In genomic region chr5:33654424-33654823, GRCm38 (mm10) we compare ENCODE assay signal across 20 mouse cellular contexts. TPM values are rescaled to one million over a fixed set of nuclear protein-coding genes. Genes with fewer than 3 reads are reported as not detected.
DNase-seq lines count a peak whose midpoint lies in the region; ATAC-seq and TF ChIP-seq lines count a peak whose summit lies in the region.
"Had no signal": no experiment of that assay in that cellular context is flagged by ENCODE, and none has a peak within 500 bp of the region (broad histone marks: within the 10 kb centered on the region; RNA-seq: fewer than 3 reads in every experiment).

No protein-coding gene starts in this region.

- H3K9me3 ChIP-seq in heart, embryonic 12.5 days (replicated peaks), result no peaks in the 10 kb centered on the region
- no peaks in the 10 kb centered on the region for H3K9me3 ChIP-seq in liver, embryonic 12.5 days (replicated peaks)
- no peaks in the 10 kb centered on the region for H3K9me3 ChIP-seq in liver, postnatal 0 days (ENCODE audit: low read length)
- no peaks in the 10 kb centered on the region for H3K9me3 ChIP-seq in liver, embryonic 13.5 days (replicated peaks)
- H3K9me3 ChIP-seq: forebrain, embryonic 15.5 days; G1E; neural tube, embryonic 12.5 days had no signal

- no peak overlapping the region for H3K4me2 ChIP-seq in heart, embryonic 12.5 days
- no peak overlapping the region for H3K4me2 ChIP-seq in liver, embryonic 12.5 days
- no peak overlapping the region for H3K4me2 ChIP-seq in liver, postnatal 0 days (ENCODE audit: low read depth, low read length)
- 0 out of 2 replicates have a peak overlapping the region, but pooled peaks have one; percentile 95 for H3K4me2 ChIP-seq in liver, embryonic 13.5 days
- H3K4me2 ChIP-seq: forebrain, embryonic 15.5 days; neural tube, embryonic 12.5 days had no signal

- ATAC-seq in heart, embryonic 12.5 days (ENCODE audit: insufficient number of reproducible peaks, low FRiP score), result no peak
- no peak for ATAC-seq in liver, embryonic 12.5 days
- no peak for ATAC-seq in liver, postnatal 0 days
- ATAC-seq in liver, embryonic 13.5 days (ENCODE audit: low read depth), result no peak
- ATAC-seq: forebrain, embryonic 15.5 days; inflammation-experienced regulatory T-cells, adult 6 months had no signal

- peak; percentile 62 for DNase-seq in cerebellum, adult 11-12 months
- no peak for DNase-seq in cerebellum, postnatal 36 days
- no peak for DNase-seq in heart, adult 8-10 months (ENCODE audit: low spot score)
- no peak for DNase-seq in liver, postnatal 0 days
- DNase-seq in liver, embryonic 13.5 days, result no peak
- DNase-seq: adrenal gland, postnatal 36 days; cerebellum, postnatal 10 days; embryo, embryonic 11 days; heart, adult 18-20 months; kidney, adult 2 months; lung, adult 18-20 months; lung, postnatal 14 days; right cerebral cortex, postnatal 4 days; thymus, postnatal 25 days had no signal

- no peak overlapping the region for H3K4me3 ChIP-seq in heart, embryonic 12.5 days
- H3K4me3 ChIP-seq in liver, embryonic 12.5 days, result no peak overlapping the region
- H3K4me3 ChIP-seq in liver, postnatal 0 days (ENCODE audit: low read depth, low read length), result no peak overlapping the region
- H3K4me3 ChIP-seq in liver, embryonic 13.5 days (replicated peaks), result no peak overlapping the region
- H3K4me3 ChIP-seq: forebrain, embryonic 15.5 days; neural tube, embryonic 12.5 days had no signal

- 93% methylated on average over 13 of the region's 13 CpGs for WGBS in heart, embryonic 12.5 days
- 90% methylated on average over 13 of the region's 13 CpGs for WGBS in liver, embryonic 12.5 days (ENCODE audit: insufficient replicate concordance)
- 93% methylated on average over 13 of the region's 13 CpGs for WGBS in liver, postnatal 0 days (ENCODE audit: insufficient replicate concordance)
- WGBS in liver, embryonic 13.5 days (ENCODE audit: insufficient replicate concordance), result 90% methylated on average over 13 of the region's 13 CpGs

- H3K9ac ChIP-seq in heart, embryonic 12.5 days, result 0 out of 2 replicates have a peak overlapping the region, but pooled peaks have one; percentile 5
- H3K9ac ChIP-seq in liver, embryonic 12.5 days, result 0 out of 2 replicates have a peak overlapping the region, but pooled peaks have one; percentile 17
- H3K9ac ChIP-seq in liver, postnatal 0 days (replicated peaks), result no peak overlapping the region
- 0 out of 2 replicates have a peak overlapping the region, but pooled peaks have one; percentile 78 for H3K9ac ChIP-seq in liver, embryonic 13.5 days
- H3K9ac ChIP-seq: forebrain, embryonic 15.5 days; neural tube, embryonic 12.5 days had no signal

- H3K27ac ChIP-seq in heart, embryonic 12.5 days (ENCODE audit: poor library complexity, severe bottlenecking), result no peak overlapping the region
- H3K27ac ChIP-seq in liver, embryonic 12.5 days, result no peak overlapping the region
- H3K27ac ChIP-seq in liver, postnatal 0 days (ENCODE audit: low read depth), result no peak overlapping the region
- H3K27ac ChIP-seq in liver, embryonic 13.5 days, result peak overlapping the region; percentile 92; the same call in 1 of the 2 replicates
- H3K27ac ChIP-seq: forebrain, embryonic 15.5 days; neural tube, embryonic 12.5 days had no signal

- no peak for TF ChIP-seq CTCF in liver, postnatal 0 days (IDR thresholded peaks at IDR 0.05; ENCODE audit: low read depth)

- TF ChIP-seq EP300 in liver, postnatal 0 days (IDR thresholded peaks at IDR 0.05; ENCODE audit: low read depth), result no peak

- no peaks in the 10 kb centered on the region for H3K27me3 ChIP-seq in heart, embryonic 12.5 days (replicated peaks)
- H3K27me3 ChIP-seq in liver, embryonic 12.5 days (replicated peaks), result no peaks in the 10 kb centered on the region
- H3K27me3 ChIP-seq in liver, postnatal 0 days (ENCODE audit: insufficient read depth, low read length), result no peaks in the 10 kb centered on the region
- H3K27me3 ChIP-seq in liver, embryonic 13.5 days, result no peaks in the 10 kb centered on the region
- H3K27me3 ChIP-seq: forebrain, embryonic 15.5 days; neural tube, embryonic 12.5 days had no signal

- H3K36me3 ChIP-seq in heart, embryonic 12.5 days, result peaks cover 30% of the 10 kb centered on the region
- peaks cover 46% of the 10 kb centered on the region for H3K36me3 ChIP-seq in liver, embryonic 12.5 days
- H3K36me3 ChIP-seq in liver, postnatal 0 days (replicated peaks; ENCODE audit: insufficient read depth, low read length), result peaks cover 28% of the 10 kb centered on the region
- peaks cover 40% of the 10 kb centered on the region for H3K36me3 ChIP-seq in liver, embryonic 13.5 days

- H3K4me1 ChIP-seq in heart, embryonic 12.5 days (replicated peaks), result peaks cover 51% of the 10 kb centered on the region
- H3K4me1 ChIP-seq in liver, embryonic 12.5 days, result peaks cover 65% of the 10 kb centered on the region
- H3K4me1 ChIP-seq in liver, postnatal 0 days (ENCODE audit: insufficient read depth), result peaks cover 40% of the 10 kb centered on the region
- H3K4me1 ChIP-seq in liver, embryonic 13.5 days (replicated peaks), result peaks cover 68% of the 10 kb centered on the region

RNA-seq across cellular contexts. Expression of gene Slbp, which starts 2.0 kb away (rescaled TPM):
- 135 and 140 TPM in 2 replicates for polyA plus RNA-seq in heart, embryonic 12.5 days (2016; fragmentation: Nextera tagmentation; extraction: Ambion mirVana)
- 10 to 100 TPM in 2 of 4 experiments, 1 to 10 TPM in 2; 8.8 to 12.0 (median 10.6) TPM for total RNA-seq in heart, adult 8-10 months (2022)
- polyA plus RNA-seq in liver, embryonic 12.5 days (2016; fragmentation: Nextera tagmentation; extraction: Ambion mirVana), result 326 and 340 TPM in 2 replicates
- 144 and 150 TPM in 2 replicates for polyA plus RNA-seq in liver, postnatal 0 days (2015; fragmentation: Nextera tagmentation; extraction: Ambion mirVana)
- 319 and 390 TPM in 2 replicates for polyA plus RNA-seq in liver, embryonic 13.5 days (2015; fragmentation: Nextera tagmentation; extraction: Ambion mirVana)

RNA-seq across cellular contexts. Expression of gene Tacc3, which starts 3.5 kb away (rescaled TPM):
- polyA plus RNA-seq in heart, embryonic 12.5 days (2016; fragmentation: Nextera tagmentation; extraction: Ambion mirVana), result 152 and 163 TPM in 2 replicates
- total RNA-seq in heart, adult 8-10 months (2022), result 1 to 10 TPM; 1.6 to 3.1 (median 2.1) TPM
- 199 and 203 TPM in 2 replicates for polyA plus RNA-seq in liver, embryonic 12.5 days (2016; fragmentation: Nextera tagmentation; extraction: Ambion mirVana)
- 64.2 and 67.0 TPM in 2 replicates for polyA plus RNA-seq in liver, postnatal 0 days (2015; fragmentation: Nextera tagmentation; extraction: Ambion mirVana)
- 158 and 183 TPM in 2 replicates for polyA plus RNA-seq in liver, embryonic 13.5 days (2015; fragmentation: Nextera tagmentation; extraction: Ambion mirVana)

RNA-seq across cellular contexts. Expression of gene Tmem129, which starts 3.8 kb away (rescaled TPM):
- 34.3 and 34.9 TPM in 2 replicates for polyA plus RNA-seq in heart, embryonic 12.5 days (2016; fragmentation: Nextera tagmentation; extraction: Ambion mirVana)
- 10 to 100 TPM; 20.4 to 22.2 (median 21.9) TPM for total RNA-seq in heart, adult 8-10 months (2022)
- polyA plus RNA-seq in liver, embryonic 12.5 days (2016; fragmentation: Nextera tagmentation; extraction: Ambion mirVana), result 26.4 and 27.3 TPM in 2 replicates
- 15.8 and 16.5 TPM in 2 replicates for polyA plus RNA-seq in liver, postnatal 0 days (2015; fragmentation: Nextera tagmentation; extraction: Ambion mirVana)
- polyA plus RNA-seq in liver, embryonic 13.5 days (2015; fragmentation: Nextera tagmentation; extraction: Ambion mirVana), result 20.2 and 21.9 TPM in 2 replicates

RNA-seq across cellular contexts. Expression of gene Gm9903, which starts 24.7 kb away (rescaled TPM):
- polyA plus RNA-seq in heart, embryonic 12.5 days (2016; fragmentation: Nextera tagmentation; extraction: Ambion mirVana), result 0.73 and 1.0 TPM in 2 replicates
- total RNA-seq in heart, adult 8-10 months (2022), result 1 to 10 TPM in 2 of 4 experiments, under 1 TPM in 2; 0.87 to 1.1 (median 1.0) TPM
- 0.11 and 0.19 TPM in 2 replicates for polyA plus RNA-seq in liver, embryonic 12.5 days (2016; fragmentation: Nextera tagmentation; extraction: Ambion mirVana)
- 0.06 and 0.20 TPM in 2 replicates for polyA plus RNA-seq in liver, postnatal 0 days (2015; fragmentation: Nextera tagmentation; extraction: Ambion mirVana)
- polyA plus RNA-seq in liver, embryonic 13.5 days (2015; fragmentation: Nextera tagmentation; extraction: Ambion mirVana), result 0.13 TPM in 1 of 2 replicates, not detected in the other
- polyA plus RNA-seq: G1E had no signal

RNA-seq across cellular contexts. Expression of gene Fam53a, which starts 25.0 kb away (rescaled TPM):
- polyA plus RNA-seq in heart, embryonic 12.5 days (2016; fragmentation: Nextera tagmentation; extraction: Ambion mirVana), result 52.9 and 53.5 TPM in 2 replicates
- 10 to 100 TPM; 24.0 to 30.9 (median 28.1) TPM for total RNA-seq in heart, adult 8-10 months (2022)
- 32.4 and 40.7 TPM in 2 replicates for polyA plus RNA-seq in liver, embryonic 12.5 days (2016; fragmentation: Nextera tagmentation; extraction: Ambion mirVana)
- 20.5 and 21.0 TPM in 2 replicates for polyA plus RNA-seq in liver, postnatal 0 days (2015; fragmentation: Nextera tagmentation; extraction: Ambion mirVana)
- polyA plus RNA-seq in liver, embryonic 13.5 days (2015; fragmentation: Nextera tagmentation; extraction: Ambion mirVana), result 26.7 and 31.3 TPM in 2 replicates
